Mouse (Mus musculus): ENCODE measurements at regions not wholly inside any gene's neighbourhood (a gene's known extent, or its start where the extent isn't known, plus 50 kb on each side); places are given as distances from the start of the nearest gene placed in this dataset.

DNA sequence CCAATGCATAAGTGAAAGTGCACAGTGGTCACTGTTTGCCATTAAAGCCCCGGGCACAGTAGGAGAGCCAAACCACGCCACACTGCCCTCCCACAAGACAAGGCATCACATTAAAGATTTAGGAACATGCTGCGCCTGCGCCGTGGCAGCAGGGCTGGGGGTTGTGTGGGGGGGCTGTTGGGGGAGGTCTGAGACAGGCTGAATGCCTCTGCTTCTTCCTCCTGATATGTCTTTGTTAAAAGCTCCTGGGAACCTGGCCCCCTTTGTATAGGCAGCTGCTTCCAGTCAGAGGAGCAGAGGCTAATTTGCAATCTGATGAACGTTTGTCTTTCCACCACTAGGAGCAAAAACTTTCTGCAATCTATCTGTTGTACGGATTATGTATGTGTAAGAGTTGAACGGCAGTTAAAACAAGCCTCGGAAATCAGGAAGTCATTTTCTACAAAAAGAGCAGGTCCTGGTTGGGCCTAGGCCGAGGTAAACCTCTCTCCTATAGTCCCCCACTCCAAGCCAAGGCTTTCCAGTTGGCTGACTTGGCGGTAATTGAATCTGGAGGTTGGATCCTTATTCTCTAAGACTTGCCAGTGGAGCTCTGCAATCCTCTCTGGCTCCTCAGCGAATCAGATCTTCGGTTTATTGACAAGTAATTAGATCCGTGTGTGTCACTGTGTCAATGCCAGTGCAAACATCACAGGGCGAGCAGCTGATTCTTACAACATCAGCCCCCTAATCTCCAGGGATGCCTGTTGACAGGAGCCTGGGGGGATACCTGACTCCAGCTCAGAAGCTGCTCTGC, 173.3 kb upstream of the A230072I06Rik start:
- no peak for TF ChIP-seq POLR2A (IDR thresholded peaks at IDR 0.05; ENCODE audit: borderline replicate concordance, low read depth, low read length)
- TF ChIP-seq CTCF (IDR thresholded peaks at IDR 0.05; ENCODE audit: low read depth, low read length), result no peak
